Mouse (Mus musculus): ENCODE data around the gene Adamts1.

GRCm38 (mm10) chr16:85800691-85801090, 2.2 kb downstream of the Adamts1 start:
- no peak; the same call in 1 of the 2 replicates for TF ChIP-seq POLR2A (IDR thresholded peaks at IDR 0.05; ENCODE audit: low read depth, low read length)
- no peak for TF ChIP-seq CTCF (IDR thresholded peaks at IDR 0.05; ENCODE audit: extremely low read depth, insufficient read length, insufficient replicate concordance, low read depth, low read length)

Measured in small intestine, adult 2 months (tissue).